Mouse (Mus musculus): ENCODE data around the gene C1qtnf6.

- TF ChIP-seq POLR2A (IDR thresholded peaks at IDR 0.05; ENCODE audit: low read depth, low read length) = no peak
- TF ChIP-seq CTCF (IDR thresholded peaks at IDR 0.05; ENCODE audit: extremely low read depth, insufficient read length, insufficient replicate concordance, low read depth, low read length) = no peak
Observed at GRCm38 (mm10) chr15:78554545-78555313, 23.5 kb upstream of the C1qtnf6 start.

Data from small intestine, adult 2 months (tissue).